Mouse (Mus musculus): ENCODE results near the gene Slc6a5. TPM values are rescaled to one million over a fixed set of nuclear protein-coding genes. Genes with fewer than 3 reads are reported as not detected.

Slc6a5 gene
- total and polyA plus RNA-seq, 3 experiments: not detected

- Histone ChIP-seq H3K4me1 (ENCODE audit: control insufficient read depth in 1 of 2, insufficient read depth in 2 of 2, low read length in 2 of 2) (no peaks in the 10 kb centered on the region), H3K4me3 (ENCODE audit: control insufficient read depth in 1 of 2, insufficient read depth in 1 of 2, low read depth in 2 of 2, low read length in 2 of 2) (no peak overlapping the region), H3K27me3 (ENCODE audit: control insufficient read depth in 1 of 2, insufficient read depth in 2 of 2, low read length in 2 of 2) (no peaks in the 10 kb centered on the region), H3K9ac (ENCODE audit: control insufficient read depth, low read depth, low read length, poor library complexity, severe bottlenecking) (no peak overlapping the region), H3K79me2 (ENCODE audit: control insufficient read depth, insufficient read depth, low read length, poor library complexity) (no peaks in the 10 kb centered on the region), H3K27ac (ENCODE audit: control insufficient read depth, low read depth, low read length) (no peak overlapping the region), H3K36me3 (ENCODE audit: control insufficient read depth in 1 of 2, insufficient read depth in 2 of 2, low read length in 2 of 2) (no peaks in the 10 kb centered on the region), H3K9me3 (replicated peaks; ENCODE audit: insufficient read depth, low read length) (no peaks in the 10 kb centered on the region)
- no peak for TF ChIP-seq UBTF (IDR thresholded peaks at IDR 0.05; ENCODE audit: borderline replicate concordance, insufficient read depth, low read depth, low read length)
- no peak for TF ChIP-seq ZNF384 (IDR thresholded peaks at IDR 0.05; ENCODE audit: low read depth, low read length)
- no peak for TF ChIP-seq ELF1 (IDR thresholded peaks at IDR 0.05; ENCODE audit: low read depth, low read length)
- TF ChIP-seq BHLHE40 (IDR thresholded peaks at IDR 0.05; ENCODE audit: borderline replicate concordance, low read depth, low read length): no peak
- no peak for TF ChIP-seq EP300 (IDR thresholded peaks at IDR 0.05; ENCODE audit: low read depth in 1 of 2, low read length in 2 of 2)
- TF ChIP-seq ZMIZ1 (IDR thresholded peaks at IDR 0.05; ENCODE audit: low read depth, low read length): no peak
- TF ChIP-seq CHD1 (IDR thresholded peaks at IDR 0.05; ENCODE audit: low read depth, low read length): no peak
- TF ChIP-seq POLR2AphosphoS5 (IDR thresholded peaks at IDR 0.05; ENCODE audit: borderline replicate concordance, low read depth, low read length): no peak
- no peak for TF ChIP-seq E2F4 (IDR thresholded peaks at IDR 0.05; ENCODE audit: borderline replicate concordance, low read depth, low read length)
- TF ChIP-seq MXI1 (IDR thresholded peaks at IDR 0.05; ENCODE audit: low read depth, low read length): no peak
- no peak for TF ChIP-seq POLR2A (IDR thresholded peaks at IDR 0.05; ENCODE audit: control insufficient read depth in 1 of 2, insufficient read depth in 1 of 2, low read depth in 1 of 2, low read length in 2 of 2, poor library complexity in 1 of 2)
- TF ChIP-seq MAX (IDR thresholded peaks at IDR 0.05; ENCODE audit: low read length): no peak
- no peak for TF ChIP-seq TCF12 (IDR thresholded peaks at IDR 0.05; ENCODE audit: low read depth, low read length)
- TF ChIP-seq NRF1 (IDR thresholded peaks at IDR 0.05; ENCODE audit: insufficient read depth, low read depth, low read length, poor library complexity, severe bottlenecking): no peak
- no peak for TF ChIP-seq ZKSCAN1 (IDR thresholded peaks at IDR 0.05; ENCODE audit: low read depth, low read length)
- TF ChIP-seq SMC3 (IDR thresholded peaks at IDR 0.05; ENCODE audit: low read depth, low read length): no peak
- TF ChIP-seq KAT2A (conservative IDR thresholded peaks at IDR 0.05; ENCODE audit: low read depth, low read length): no peak
- DNase-seq (ENCODE audit: low read depth, low spot score): no peak
Observed at GRCm38 (mm10) chr7:49914946-49915345, 5.0 kb downstream of the Slc6a5 start.

- TF ChIP-seq USF2 (IDR thresholded peaks at IDR 0.05; ENCODE audit: borderline replicate concordance in 1 of 2, insufficient read depth in 1 of 2, low read depth in 1 of 2, low read length in 2 of 2) (no peak), JUND (IDR thresholded peaks at IDR 0.05; ENCODE audit: low read depth, low read length) (no peak), MAZ (IDR thresholded peaks at IDR 0.05; ENCODE audit: low read depth, low read length) (no peak), NRF1 (IDR thresholded peaks at IDR 0.05; ENCODE audit: insufficient read depth, low read depth, low read length, poor library complexity, severe bottlenecking) (no peak), HCFC1 (IDR thresholded peaks at IDR 0.05; ENCODE audit: low read depth, low read length) (no peak)
- H3K27me3 ChIP-seq (ENCODE audit: control insufficient read depth in 1 of 2, insufficient read depth in 2 of 2, low read length in 2 of 2): no peaks in the 10 kb centered on the region
- no peaks in the 10 kb centered on the region for H3K79me2 ChIP-seq (ENCODE audit: control insufficient read depth, insufficient read depth, low read length, poor library complexity)
- DNase-seq (ENCODE audit: low read depth, low spot score): no peak
- no peak overlapping the region for H3K4me3 ChIP-seq (ENCODE audit: control insufficient read depth in 1 of 2, insufficient read depth in 1 of 2, low read depth in 2 of 2, low read length in 2 of 2)
- H3K9ac ChIP-seq (ENCODE audit: control insufficient read depth, low read depth, low read length, poor library complexity, severe bottlenecking): no peak overlapping the region
- H3K9me3 ChIP-seq (replicated peaks; ENCODE audit: insufficient read depth, low read length): no peaks in the 10 kb centered on the region
- H3K4me1 ChIP-seq (ENCODE audit: control insufficient read depth in 1 of 2, insufficient read depth in 2 of 2, low read length in 2 of 2): no peaks in the 10 kb centered on the region
- H3K36me3 ChIP-seq (ENCODE audit: control insufficient read depth in 1 of 2, insufficient read depth in 2 of 2, low read length in 2 of 2): no peaks in the 10 kb centered on the region
- H3K27ac ChIP-seq (ENCODE audit: control insufficient read depth, low read depth, low read length): no peak overlapping the region
Observed at GRCm38 (mm10) chr7:49915471-49915870, 5.5 kb downstream of the Slc6a5 start.

All from MEL (cell line).